Mouse (Mus musculus) CD8-positive naive resting alpha-beta T cell, adult 2 months (primary cell): ENCODE measurements at regions not wholly inside any gene's neighbourhood (a gene's known extent, or its start where the extent isn't known, plus 50 kb on each side); places are given as distances from the start of the nearest gene placed in this dataset.
"Not testable (repeated sequence)": the region's sequence is repeated elsewhere in the genome, so short reads cannot be mapped to it uniquely, and the experiment has no call there.

ENCODE experiments used
- DNase-seq, 2 experiments: peaks; one replicate each; pipeline ENCODE4 v3.0.0; 2022; ENCODE audit warnings: low read depth in 2 of 2, low spot score in 2 of 2

GRCm38 (mm10) chr17:13432256-13432655, 77.9 kb downstream of the Tcp10c start:
- DNase-seq, result not testable (repeated sequence)

- not testable (repeated sequence) for DNase-seq
Measured at GRCm38 (mm10) chr17:13434146-13434545, 79.8 kb downstream of the Tcp10c start.

GRCm38 (mm10) chr17:13438790-13439189, 84.4 kb downstream of the Tcp10c start:
- DNase-seq, result not testable (repeated sequence)

GRCm38 (mm10) chr17:13440708-13441530, 86.5 kb downstream of the Tcp10c start:
- not testable (repeated sequence) for DNase-seq

- DNase-seq, result not testable (repeated sequence)
Measured at GRCm38 (mm10) chr17:13442229-13442628, 87.9 kb downstream of the Tcp10c start.

- not testable (repeated sequence) for DNase-seq
Measured at GRCm38 (mm10) chr17:13456869-13457600, 102.7 kb downstream of the Tcp10c start.

GRCm38 (mm10) chr17:13457942-13458341, 103.6 kb downstream of the Tcp10c start:
- not testable (repeated sequence) for DNase-seq

GRCm38 (mm10) chr17:13458814-13459213, 104.4 kb downstream of the Tcp10c start:
- not testable (repeated sequence) for DNase-seq

GRCm38 (mm10) chr17:13462663-13463062, 108.3 kb downstream of the Tcp10c start:
- DNase-seq, result not testable (repeated sequence)

GRCm38 (mm10) chr17:13465822-13466221, 111.5 kb downstream of the Tcp10c start:
- DNase-seq, result not testable (repeated sequence)

- DNase-seq, result not testable (repeated sequence)
Measured at GRCm38 (mm10) chr17:13469867-13470380, 115.6 kb downstream of the Tcp10c start.

- peak; percentile 10 to 33 for DNase-seq
Measured at GRCm38 (mm10) chr17:13472460-13473062, 118.2 kb downstream of the Tcp10c start.

GRCm38 (mm10) chr17:13474310-13475094, 120.1 kb downstream of the Tcp10c start:
- DNase-seq, result no peak

GRCm38 (mm10) chr17:13478866-13479571, 124.6 kb downstream of the Tcp10c start:
- DNase-seq, result no peak

GRCm38 (mm10) chr17:13479572-13480063, 125.2 kb downstream of the Tcp10c start:
- no peak for DNase-seq

- DNase-seq, result no peak
Measured at GRCm38 (mm10) chr17:13481445-13482085, 127.2 kb downstream of the Tcp10c start.

GRCm38 (mm10) chr17:13482136-13482535, 127.8 kb downstream of the Tcp10c start:
- no peak for DNase-seq

- DNase-seq, result no peak
Measured at GRCm38 (mm10) chr17:13487291-13488215, 133.2 kb downstream of the Tcp10c start.
